Mouse (Mus musculus) ES-E14 (cell line): Measurements from ENCODE around the gene Tdp2. TPM values are rescaled to one million over a fixed set of nuclear protein-coding genes. Genes with fewer than 3 reads are reported as not detected.

Source experiments
- DNase-seq: peaks from one replicate; pipeline ENCODE4 v3.0.0-alpha.2; 2013; ENCODE audit warnings: low read depth, low spot score
- H3K27ac ChIP-seq: 2 replicates; pipeline ENCODE4 v1.5.1; 2012; ENCODE audit warnings: low read depth, mild to moderate bottlenecking, low read length, moderate library complexity, mixed read lengths; ENCODE audit not compliant: poor library complexity, insufficient read depth, severe bottlenecking
- H3K36me3 ChIP-seq: 2 replicates; pipeline ENCODE4 v1.6.1; 2012; ENCODE audit warnings: mild to moderate bottlenecking, low read length, moderate library complexity, mixed read lengths; ENCODE audit not compliant: control insufficient read depth, poor library complexity, insufficient read depth, severe bottlenecking
- H3K4me1 ChIP-seq, 2 experiments: fragments of 150-350 bp in 1 of 2; sonication (generic) in 1 of 2; 2 replicates each; pipeline ENCODE4 v1.6.1; 2012; ENCODE audit warnings: low read length in 2 of 2, mild to moderate bottlenecking in 1 of 2, mixed read lengths in 1 of 2; ENCODE audit not compliant: control insufficient read depth in 2 of 2, insufficient read depth in 2 of 2, poor library complexity in 1 of 2
- H3K4me3 ChIP-seq, 2 experiments: fragments of 150-350 bp in 1 of 2; sonication (generic) in 1 of 2; 2 replicates each; pipeline ENCODE4 v1.5.1; 2012; ENCODE audit warnings: low read length in 2 of 2, low read depth in 1 of 2, mild to moderate bottlenecking in 1 of 2, mixed read lengths in 1 of 2; ENCODE audit not compliant: insufficient read depth in 1 of 2, poor library complexity in 1 of 2, severe bottlenecking in 1 of 2
- H3K9ac ChIP-seq: 2 replicates; pipeline ENCODE4 v1.6.1; 2012; ENCODE audit warnings: low read depth, mild to moderate bottlenecking, low read length, mixed read lengths; ENCODE audit not compliant: poor library complexity, insufficient read depth, severe bottlenecking
- H3K9me3 ChIP-seq: fragments of 150-350 bp; sonication (generic); 2 replicates; pipeline ENCODE4 v1.6.1; 2012; ENCODE audit warnings: low read depth, mild to moderate bottlenecking, low read length; ENCODE audit not compliant: control insufficient read depth, insufficient read depth
- CHD2 ChIP-seq: IDR thresholded peaks from 2 replicates; pipeline ENCODE4 v1.6.1; 2014; ENCODE audit warnings: mild to moderate bottlenecking, low read depth, low read length, inconsistent platforms
- HCFC1 ChIP-seq: IDR thresholded peaks from 2 replicates; pipeline ENCODE4 v1.6.1; 2012; ENCODE audit warnings: low read length, inconsistent platforms, borderline replicate concordance; ENCODE audit not compliant: insufficient read depth
- MAFK ChIP-seq: IDR thresholded peaks from 2 replicates; pipeline ENCODE4 v1.6.1; 2014; ENCODE audit warnings: mild to moderate bottlenecking, low read depth, low read length, inconsistent platforms; ENCODE audit not compliant: insufficient read depth
- ZC3H11A ChIP-seq: IDR thresholded peaks from 2 replicates; pipeline ENCODE4 v1.6.1; 2012; ENCODE audit warnings: low read depth, mild to moderate bottlenecking, inconsistent platforms, low read length, borderline replicate concordance
- ZNF384 ChIP-seq: IDR thresholded peaks from 2 replicates; pipeline ENCODE4 v1.6.1; 2012; ENCODE audit warnings: low read depth, low read length, inconsistent platforms
- in situ Hi-C, 2 experiments: fragments of 600-800 bp; cut with MboI; formaldehyde crosslinking; loops; one replicate each; pipeline ENCODE4 v1.15.1; 2025; ENCODE audit warnings: low sequenced_read_pairs in 2 of 2, inconsistent platforms in 1 of 2; ENCODE audit not compliant: unreplicated experiment in 2 of 2
- total RNA-seq: library from RNA; depleted of rRNA; stranded (reverse); fragments of 300-350 nt; gene quantifications from 2 replicates; pipeline ENCODE4 v1.2.3, GENCODE M21; 2012

Tdp2 gene
- total RNA-seq, 1 experiment, result 52.7 TPM

- Histone ChIP-seq H3K36me3 (no peaks in the 10 kb centered on the region; the same call in 1 of the 2 replicates), H3K4me3 (no peak overlapping the region), H3K4me1 (peaks cover 0 to 2% of the 10 kb centered on the region in 2 experiments; a peak in 2 of 4 replicates), H3K9ac (no peak overlapping the region), H3K27ac (no peak overlapping the region), H3K9me3 (no peaks in the 10 kb centered on the region)
- in situ Hi-C loops, result no loop called here
- TF ChIP-seq MAFK (no peak), HCFC1 (no peak), ZNF384 (no peak), CHD2 (no peak), ZC3H11A (no peak)
- no peak for DNase-seq
These were observed 11.5 kb upstream of the Tdp2 start for GRCm38 (mm10) chr13:24819931-24820330.

GRCm38 (mm10) chr13:24822663-24823343, 8.7 kb upstream of the Tdp2 start:
- Histone ChIP-seq H3K4me3 (no peak overlapping the region), H3K9me3 (no peaks in the 10 kb centered on the region), H3K27ac (no peak overlapping the region), H3K9ac (no peak overlapping the region), H3K4me1 (no peaks in the 10 kb centered on the region), H3K36me3 (no peaks in the 10 kb centered on the region)
- DNase-seq, result no peak
- TF ChIP-seq ZC3H11A, result no peak
- TF ChIP-seq HCFC1, result no peak
- TF ChIP-seq CHD2, result no peak
- TF ChIP-seq ZNF384, result no peak
- TF ChIP-seq MAFK, result no peak
- in situ Hi-C loops, result no loop called here

GRCm38 (mm10) chr13:24824647-24825046, 6.8 kb upstream of the Tdp2 start:
- TF ChIP-seq HCFC1 (no peak), MAFK (no peak), ZC3H11A (no peak), ZNF384 (no peak), CHD2 (no peak)
- Histone ChIP-seq H3K4me1 (no peaks in the 10 kb centered on the region), H3K4me3 (no peak overlapping the region), H3K9ac (no peak overlapping the region), H3K36me3 (no peaks in the 10 kb centered on the region), H3K27ac (no peak overlapping the region), H3K9me3 (no peaks in the 10 kb centered on the region)
- DNase-seq, result no peak
- in situ Hi-C loops, result no loop called here

GRCm38 (mm10) chr13:24825587-24825986, 5.9 kb upstream of the Tdp2 start:
- TF ChIP-seq HCFC1, result no peak
- H3K9me3 ChIP-seq, result no peaks in the 10 kb centered on the region

GRCm38 (mm10) chr13:24826116-24826515, 5.4 kb upstream of the Tdp2 start:
- TF ChIP-seq ZNF384 (no peak), CHD2 (no peak), HCFC1 (no peak), ZC3H11A (no peak), MAFK (no peak)
- Histone ChIP-seq H3K36me3 (no peaks in the 10 kb centered on the region), H3K4me3 (no peak overlapping the region), H3K9ac (no peak overlapping the region), H3K9me3 (no peaks in the 10 kb centered on the region), H3K4me1 (no peaks in the 10 kb centered on the region), H3K27ac (no peak overlapping the region)
- in situ Hi-C loops, result no loop called here
- no peak for DNase-seq

More at GRCm38 (mm10) chr13:24825587-24825986, 5.9 kb upstream of the Tdp2 start:
- Histone ChIP-seq H3K4me1 (no peaks in the 10 kb centered on the region), H3K27ac (no peak overlapping the region), H3K36me3 (no peaks in the 10 kb centered on the region), H3K4me3 (no peak overlapping the region), H3K9ac (no peak overlapping the region)
- DNase-seq, result no peak
- in situ Hi-C loops, result no loop called here
